Mouse (Mus musculus): ENCODE data around the gene Syngr1. TPM values are rescaled to one million over a fixed set of nuclear protein-coding genes. Genes with fewer than 3 reads are reported as not detected.

Syngr1 gene
- total and polyA plus RNA-seq, 3 experiments = 105 to 115 TPM; not detected in 1

- Histone ChIP-seq H3K4me3 (ENCODE audit: control insufficient read depth in 1 of 2, insufficient read depth in 1 of 2, low read depth in 2 of 2, low read length in 2 of 2) (no peak overlapping the region), H3K27ac (ENCODE audit: control insufficient read depth, low read depth, low read length) (no peak overlapping the region), H3K9ac (ENCODE audit: control insufficient read depth, low read depth, low read length, poor library complexity, severe bottlenecking) (no peak overlapping the region), H3K4me1 (ENCODE audit: control insufficient read depth in 1 of 2, insufficient read depth in 2 of 2, low read length in 2 of 2) (no peaks in the 10 kb centered on the region), H3K79me2 (ENCODE audit: control insufficient read depth, insufficient read depth, low read length, poor library complexity) (no peaks in the 10 kb centered on the region), H3K9me3 (replicated peaks; ENCODE audit: insufficient read depth, low read length) (no peaks in the 10 kb centered on the region), H3K27me3 (ENCODE audit: control insufficient read depth in 1 of 2, insufficient read depth in 2 of 2, low read length in 2 of 2) (no peaks in the 10 kb centered on the region), H3K36me3 (ENCODE audit: control insufficient read depth in 1 of 2, insufficient read depth in 2 of 2, low read length in 2 of 2) (peaks cover 0 to 4% of the 10 kb centered on the region in 2 experiments; a peak in 1 of 4 replicates)
- DNase-seq (ENCODE audit: low read depth, low spot score) = no peak
- TF ChIP-seq HCFC1 (IDR thresholded peaks at IDR 0.05; ENCODE audit: low read depth, low read length) = no peak
- TF ChIP-seq TCF12 (IDR thresholded peaks at IDR 0.05; ENCODE audit: low read depth, low read length) = no peak
- no peak for TF ChIP-seq JUND (IDR thresholded peaks at IDR 0.05; ENCODE audit: low read depth, low read length)
- TF ChIP-seq POLR2AphosphoS5 (IDR thresholded peaks at IDR 0.05; ENCODE audit: borderline replicate concordance, low read depth, low read length) = no peak
- TF ChIP-seq ZKSCAN1 (IDR thresholded peaks at IDR 0.05; ENCODE audit: low read depth, low read length) = no peak
- no peak for TF ChIP-seq RAD21 (IDR thresholded peaks at IDR 0.05; ENCODE audit: low read depth, low read length)
- TF ChIP-seq EP300 (IDR thresholded peaks at IDR 0.05; ENCODE audit: low read depth in 1 of 2, low read length in 2 of 2) = no peak
- no peak for TF ChIP-seq CHD2 (IDR thresholded peaks at IDR 0.05; ENCODE audit: low read length)
- TF ChIP-seq TBP (IDR thresholded peaks at IDR 0.05; ENCODE audit: low read depth, low read length) = no peak
- no peak for TF ChIP-seq POLR2AphosphoS2 (IDR thresholded peaks at IDR 0.05; ENCODE audit: low read length)
- no peak for TF ChIP-seq E2F4 (IDR thresholded peaks at IDR 0.05; ENCODE audit: borderline replicate concordance, low read depth, low read length)
- TF ChIP-seq MEF2A (IDR thresholded peaks at IDR 0.05; ENCODE audit: extremely low read depth, insufficient replicate concordance, low read depth, low read length, poor library complexity, severe bottlenecking) = no peak
- no peak for TF ChIP-seq ETS1 (IDR thresholded peaks at IDR 0.05; ENCODE audit: low read depth, low read length)
- no peak for TF ChIP-seq MAX (IDR thresholded peaks at IDR 0.05; ENCODE audit: low read length)
- no peak for TF ChIP-seq MAZ (IDR thresholded peaks at IDR 0.05; ENCODE audit: low read depth, low read length)
Observed at GRCm38 (mm10) chr15:80158001-80158706, 67.0 kb downstream of the Syngr1 start.

- H3K36me3 ChIP-seq (ENCODE audit: control insufficient read depth in 1 of 2, insufficient read depth in 2 of 2, low read length in 2 of 2) = peaks cover 0 to 4% of the 10 kb centered on the region in 2 experiments; a peak in 1 of 4 replicates
- no peaks in the 10 kb centered on the region for H3K4me1 ChIP-seq (ENCODE audit: control insufficient read depth in 1 of 2, insufficient read depth in 2 of 2, low read length in 2 of 2)
- DNase-seq (ENCODE audit: low read depth, low spot score) = no peak
- TF ChIP-seq NRF1 (IDR thresholded peaks at IDR 0.05; ENCODE audit: insufficient read depth, low read depth, low read length, poor library complexity, severe bottlenecking) (no peak), KAT2A (conservative IDR thresholded peaks at IDR 0.05; ENCODE audit: low read depth, low read length) (no peak), JUND (IDR thresholded peaks at IDR 0.05; ENCODE audit: low read depth, low read length) (no peak), TCF12 (IDR thresholded peaks at IDR 0.05; ENCODE audit: low read depth, low read length) (no peak), USF1 (IDR thresholded peaks at IDR 0.05; ENCODE audit: low read depth, low read length) (no peak), HCFC1 (IDR thresholded peaks at IDR 0.05; ENCODE audit: low read depth, low read length) (no peak), SMC3 (IDR thresholded peaks at IDR 0.05; ENCODE audit: low read depth, low read length) (no peak), USF2 (IDR thresholded peaks at IDR 0.05; ENCODE audit: borderline replicate concordance in 1 of 2, insufficient read depth in 1 of 2, low read depth in 1 of 2, low read length in 2 of 2) (no peak), CHD2 (IDR thresholded peaks at IDR 0.05; ENCODE audit: low read length) (no peak), MYC (IDR thresholded peaks at IDR 0.05; ENCODE audit: low read depth, low read length) (no peak), UBTF (IDR thresholded peaks at IDR 0.05; ENCODE audit: borderline replicate concordance, insufficient read depth, low read depth, low read length) (no peak), E2F4 (IDR thresholded peaks at IDR 0.05; ENCODE audit: borderline replicate concordance, low read depth, low read length) (no peak), MYB (IDR thresholded peaks at IDR 0.05; ENCODE audit: low read depth, low read length) (no peak), POLR2AphosphoS5 (IDR thresholded peaks at IDR 0.05; ENCODE audit: borderline replicate concordance, low read depth, low read length) (no peak), MEF2A (IDR thresholded peaks at IDR 0.05; ENCODE audit: extremely low read depth, insufficient replicate concordance, low read depth, low read length, poor library complexity, severe bottlenecking) (no peak), POLR2A (IDR thresholded peaks at IDR 0.05; ENCODE audit: control insufficient read depth in 1 of 2, insufficient read depth in 1 of 2, low read depth in 1 of 2, low read length in 2 of 2, poor library complexity in 1 of 2) (no peak), POLR2AphosphoS2 (IDR thresholded peaks at IDR 0.05; ENCODE audit: low read length) (no peak), TAL1 (IDR thresholded peaks at IDR 0.05; ENCODE audit: low read length) (no peak)
- H3K4me3 ChIP-seq (ENCODE audit: control insufficient read depth in 1 of 2, insufficient read depth in 1 of 2, low read depth in 2 of 2, low read length in 2 of 2) = no peak overlapping the region
- no peaks in the 10 kb centered on the region for H3K79me2 ChIP-seq (ENCODE audit: control insufficient read depth, insufficient read depth, low read length, poor library complexity)
- H3K9me3 ChIP-seq (replicated peaks; ENCODE audit: insufficient read depth, low read length) = no peaks in the 10 kb centered on the region
- no peak overlapping the region for H3K27ac ChIP-seq (ENCODE audit: control insufficient read depth, low read depth, low read length)
- no peak overlapping the region for H3K9ac ChIP-seq (ENCODE audit: control insufficient read depth, low read depth, low read length, poor library complexity, severe bottlenecking)
- H3K27me3 ChIP-seq (ENCODE audit: control insufficient read depth in 1 of 2, insufficient read depth in 2 of 2, low read length in 2 of 2) = no peaks in the 10 kb centered on the region
Observed at GRCm38 (mm10) chr15:80158707-80159090, 67.6 kb downstream of the Syngr1 start.

Data from MEL (cell line).